Mouse (Mus musculus) layer of hippocampus, adult 11-12 months (tissue): ENCODE results near the gene Spred2.

Source experiments
- DNase-seq: peaks from one replicate; pipeline ENCODE4 v3.0.0; 2022; ENCODE audit warnings: low spot score

Spred2 gene

DNA sequence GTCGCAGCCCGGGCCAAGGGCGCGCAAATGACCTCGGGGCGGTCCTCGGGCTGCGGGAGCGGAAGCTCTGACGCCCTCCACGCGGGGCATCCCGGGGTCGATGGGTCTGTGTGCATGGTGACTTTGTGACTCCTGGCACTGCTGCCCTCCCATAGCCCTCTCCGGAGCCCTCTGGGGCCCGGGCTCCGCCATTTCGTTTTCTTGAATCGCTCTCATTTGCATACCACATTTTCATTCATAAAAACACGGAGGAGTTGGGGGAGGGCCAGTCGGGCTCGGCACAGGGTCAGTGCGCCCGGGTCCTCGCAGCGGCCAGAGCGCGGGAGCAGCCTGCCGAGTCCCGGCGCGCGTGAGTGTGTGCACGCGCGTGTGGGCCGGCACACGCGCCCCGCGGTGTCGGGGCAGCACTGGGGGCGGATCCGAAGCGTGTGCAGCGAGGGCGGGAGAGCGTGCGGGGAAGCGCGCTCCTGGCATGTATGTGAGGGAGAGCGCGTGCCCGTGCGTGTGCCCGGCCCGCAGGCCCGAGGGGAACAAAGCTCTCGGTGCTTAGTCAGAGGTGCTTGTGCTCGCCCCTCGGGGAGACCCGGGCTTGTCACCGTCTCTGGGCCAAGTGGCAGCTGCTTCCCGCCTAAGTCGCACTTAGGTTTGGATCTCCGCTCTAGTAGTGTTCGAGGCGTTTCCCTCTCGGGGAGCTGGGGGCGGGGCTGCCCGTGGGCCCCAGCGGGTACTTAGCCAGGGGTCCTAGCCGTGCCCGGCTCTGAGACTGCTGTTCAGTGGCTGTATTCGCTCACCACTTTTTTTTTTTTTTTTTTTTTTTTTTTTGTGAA is 1.2 kb downstream of the Spred2 start:
- DNase-seq, result peak; percentile 68

DNA sequence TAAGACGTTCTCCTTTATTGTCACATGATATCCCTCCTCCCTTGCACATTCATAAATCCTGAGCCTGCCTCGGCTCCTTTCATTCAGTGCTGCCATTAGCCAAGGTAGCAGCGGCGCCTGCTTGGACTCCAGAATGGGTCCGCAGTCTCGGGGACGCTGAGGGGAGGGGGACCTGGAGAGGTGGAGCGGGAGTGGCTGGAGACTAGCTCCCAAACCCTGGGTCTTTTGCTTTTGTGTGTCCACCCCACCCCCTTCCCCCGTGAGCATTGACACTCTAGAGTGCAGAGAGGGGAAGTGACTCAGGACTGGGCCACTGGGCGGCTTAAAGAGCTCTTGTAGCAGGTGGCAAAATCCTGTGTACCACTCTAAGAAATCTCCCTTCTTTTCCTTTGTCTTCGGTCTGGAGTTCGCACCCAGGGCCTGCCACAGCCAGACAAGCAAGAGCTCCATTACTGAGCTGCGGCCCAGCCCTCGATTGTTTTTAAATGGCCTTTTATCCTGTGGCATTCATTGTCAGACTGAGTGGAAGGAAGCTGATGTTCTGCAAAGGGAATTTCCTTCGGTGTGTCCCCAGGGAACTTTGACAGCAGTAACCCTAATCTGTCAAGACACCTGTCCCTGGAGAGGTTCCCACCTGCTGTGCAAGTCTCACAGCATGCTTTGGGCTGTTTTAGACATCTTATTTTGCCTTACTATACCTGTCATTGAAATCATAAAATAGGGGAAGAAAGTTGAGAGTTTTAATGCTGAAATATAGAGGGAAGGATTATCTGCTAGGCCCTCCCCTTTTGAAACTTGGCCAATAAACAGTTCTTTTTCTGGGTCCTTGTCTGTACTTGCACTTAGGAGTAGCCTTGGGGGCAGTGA is 2.0 kb downstream of the Spred2 start:
- DNase-seq, result peak; percentile 41

DNA sequence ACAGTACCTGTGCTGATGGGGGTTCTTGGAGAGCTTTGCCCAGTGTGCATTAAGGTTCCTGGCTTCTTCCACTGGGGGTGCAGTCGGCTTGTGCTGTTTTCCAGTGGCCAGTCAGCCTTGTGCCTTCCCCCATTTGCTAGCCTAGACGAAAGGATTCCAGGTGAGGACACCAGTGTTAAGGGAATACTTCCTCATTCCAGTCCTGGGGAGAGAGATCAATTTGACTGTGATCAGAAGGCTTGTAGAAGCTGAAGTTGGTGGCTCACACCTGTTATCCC is 2.6 kb downstream of the Spred2 start:
- no peak for DNase-seq

DNA sequence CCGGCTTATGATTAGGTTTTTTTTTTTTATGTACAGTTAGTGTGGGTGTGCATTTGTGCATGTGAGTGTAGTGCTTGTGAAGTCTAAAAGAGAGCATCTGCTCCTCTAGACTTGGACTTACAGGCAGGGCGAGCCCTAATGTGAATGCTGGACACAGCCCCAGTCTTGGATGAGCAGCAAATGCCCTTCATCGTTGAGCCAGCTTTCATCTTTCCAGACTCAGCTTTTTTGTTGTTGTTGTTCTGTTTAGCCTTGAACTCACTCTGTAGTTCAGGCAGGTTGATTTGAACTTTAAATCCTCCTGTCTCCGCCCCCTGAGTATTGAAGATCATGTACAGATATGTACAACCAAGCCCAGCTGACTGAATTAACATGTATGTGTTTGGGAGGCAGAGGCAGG is 4.5 kb downstream of the Spred2 start:
- DNase-seq, result no peak

DNA sequence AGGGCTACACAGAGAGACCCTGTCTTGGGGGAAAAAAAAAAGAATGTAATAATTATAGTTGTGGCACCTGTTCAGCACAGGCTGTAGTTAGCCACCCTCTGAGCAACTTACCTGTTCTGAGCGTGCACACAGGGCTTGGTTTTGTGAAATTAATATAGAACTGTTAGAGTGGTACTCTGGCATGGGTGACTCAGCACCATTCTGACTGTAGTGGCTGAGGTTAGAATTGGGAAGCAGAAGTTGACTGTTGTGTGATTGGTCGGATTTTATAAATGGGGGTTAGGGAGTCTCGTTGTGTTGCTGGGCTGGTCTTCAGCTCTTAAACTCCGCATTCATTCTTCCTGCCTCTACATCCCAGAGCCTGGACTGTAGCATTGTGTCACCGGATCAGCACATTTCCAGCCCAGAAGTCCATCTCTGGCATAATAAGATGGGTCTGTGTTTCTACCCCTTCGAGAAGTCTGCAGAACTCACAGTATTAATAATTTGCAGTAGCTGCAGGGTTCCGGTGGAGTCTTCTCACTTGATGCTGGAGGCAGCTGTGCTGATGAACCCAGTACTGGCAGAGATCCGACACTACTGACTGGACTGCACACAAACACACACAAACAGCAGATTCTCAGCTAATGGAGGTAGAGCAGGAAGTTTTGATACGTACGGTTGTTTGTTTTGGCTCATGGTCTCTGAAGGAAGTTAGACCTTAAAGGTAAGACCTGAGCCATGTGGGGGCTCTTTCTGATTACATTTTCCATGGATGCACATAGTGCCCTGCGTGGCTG is 5.1 kb downstream of the Spred2 start:
- no peak for DNase-seq

DNA sequence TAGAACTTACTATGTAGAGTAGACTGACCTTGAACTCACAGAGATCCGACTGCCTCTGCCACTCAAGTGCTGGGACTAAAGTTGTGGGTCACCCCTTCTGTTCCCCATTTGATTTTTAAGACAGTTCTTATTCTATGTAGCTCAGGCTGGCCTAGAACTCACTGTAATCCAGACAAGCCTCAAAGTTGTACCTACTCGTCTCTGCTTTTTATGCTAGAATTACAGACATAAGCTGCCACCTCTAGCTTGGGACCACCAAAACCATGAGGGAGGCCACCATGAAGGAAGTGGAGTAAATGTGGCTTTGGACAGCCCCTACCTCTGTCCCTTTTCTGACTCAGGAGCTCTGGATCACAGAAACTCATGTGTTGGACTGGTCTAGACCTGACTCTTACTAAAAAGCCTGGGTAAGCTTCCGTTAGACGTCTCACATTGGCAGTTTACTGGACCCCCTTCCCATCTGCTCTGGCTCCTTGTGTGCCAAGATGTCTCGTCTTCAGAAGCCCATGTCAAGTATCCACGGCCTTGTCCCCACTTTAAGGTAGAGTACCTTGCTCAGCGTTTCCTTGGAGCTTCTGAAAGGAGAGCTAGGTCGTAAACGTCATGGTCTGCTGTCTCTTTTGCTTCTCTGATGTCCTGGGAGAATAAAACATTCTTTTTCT is 7.5 kb downstream of the Spred2 start:
- DNase-seq, result no peak

DNA sequence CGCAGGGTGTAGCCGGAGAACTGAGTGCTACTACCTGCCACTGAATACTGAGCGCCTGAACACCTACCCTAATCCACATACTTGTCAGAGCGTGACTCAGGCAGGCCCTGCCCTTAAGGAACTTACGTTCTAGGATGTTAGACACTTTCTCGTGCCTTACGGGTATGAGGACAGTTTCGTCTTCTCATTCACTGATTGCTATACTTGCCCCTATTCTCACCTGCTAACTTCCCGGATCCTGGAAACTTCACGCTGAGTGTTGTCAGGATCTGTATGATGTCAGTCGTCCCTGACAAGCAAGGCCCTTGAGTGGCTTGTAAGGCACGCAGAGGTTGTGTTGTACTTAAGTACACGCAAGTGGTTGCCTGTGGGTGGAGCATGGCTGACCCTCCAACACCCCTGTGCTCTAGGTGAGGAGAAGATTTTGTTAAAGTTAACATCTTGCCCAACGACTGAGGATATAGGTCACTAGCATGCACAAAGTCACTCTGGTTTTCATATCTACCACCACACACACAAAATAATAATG is 8.9 kb downstream of the Spred2 start:
- DNase-seq, result no peak

DNA sequence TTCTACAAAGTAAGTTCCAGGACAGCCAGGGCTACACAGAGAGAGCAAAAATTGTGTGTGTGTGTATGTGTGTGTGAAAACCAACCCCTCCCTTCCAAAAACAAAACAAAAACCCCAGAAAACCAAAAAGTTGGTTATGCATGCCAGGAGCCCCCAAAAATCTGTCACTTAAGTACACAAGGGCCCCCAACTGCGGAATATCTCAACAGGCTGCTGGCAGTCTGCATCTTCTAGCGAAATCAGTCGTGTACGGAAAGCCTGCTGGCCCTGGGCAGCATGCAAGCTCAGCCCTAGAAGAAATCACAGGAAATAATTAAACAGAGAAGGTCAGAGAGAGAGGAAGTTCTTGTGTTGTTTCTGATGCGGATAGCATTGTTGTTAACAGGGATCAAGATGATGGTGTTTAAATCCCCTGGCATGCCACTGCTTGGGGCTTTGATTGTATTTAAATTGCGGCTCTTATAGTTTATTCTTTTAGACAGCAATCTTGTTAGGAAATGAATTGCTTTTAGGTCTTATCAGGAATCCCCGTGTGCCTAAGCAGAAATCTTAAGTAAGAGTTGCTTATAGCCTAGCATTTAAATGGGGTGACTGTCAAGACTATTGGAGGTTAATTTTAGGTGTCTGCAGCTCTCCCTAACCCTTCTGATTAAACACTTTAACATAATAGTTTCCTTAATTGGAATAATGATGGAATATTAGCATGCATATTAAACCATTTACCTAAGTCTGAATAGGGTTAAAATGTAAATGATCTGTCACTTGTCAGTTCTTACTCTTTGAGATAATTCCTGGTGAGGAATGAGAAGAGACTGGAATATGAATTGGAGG is 11.6 kb downstream of the Spred2 start:
- DNase-seq, result no peak

DNA sequence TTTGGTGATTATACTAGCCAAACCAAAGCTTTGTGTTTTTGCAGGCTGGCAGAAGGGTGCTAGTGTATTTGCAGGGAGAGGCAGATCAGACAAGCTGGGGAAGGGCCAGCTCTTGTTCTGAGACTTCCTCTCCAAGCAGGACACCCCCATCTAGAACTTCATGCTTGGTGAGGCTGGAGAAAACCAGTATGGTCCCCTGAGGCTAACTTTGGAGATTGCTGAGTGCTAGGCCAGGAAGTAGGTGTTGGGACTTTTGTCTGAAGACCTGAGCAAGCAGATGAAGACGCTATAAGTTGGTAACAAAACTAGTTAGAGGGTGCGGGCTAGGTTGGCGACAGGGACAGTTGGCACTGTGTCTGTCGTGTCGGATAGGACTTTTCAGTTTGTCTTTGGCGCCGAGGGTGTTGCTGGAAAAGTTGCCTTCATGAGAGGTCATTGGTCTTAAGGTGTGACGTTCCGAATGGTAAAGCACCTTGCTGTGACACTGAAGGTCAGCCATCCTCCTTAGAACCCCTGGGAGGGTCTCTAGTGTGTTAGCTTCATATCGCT is 14.4 kb downstream of the Spred2 start:
- no peak for DNase-seq

DNA sequence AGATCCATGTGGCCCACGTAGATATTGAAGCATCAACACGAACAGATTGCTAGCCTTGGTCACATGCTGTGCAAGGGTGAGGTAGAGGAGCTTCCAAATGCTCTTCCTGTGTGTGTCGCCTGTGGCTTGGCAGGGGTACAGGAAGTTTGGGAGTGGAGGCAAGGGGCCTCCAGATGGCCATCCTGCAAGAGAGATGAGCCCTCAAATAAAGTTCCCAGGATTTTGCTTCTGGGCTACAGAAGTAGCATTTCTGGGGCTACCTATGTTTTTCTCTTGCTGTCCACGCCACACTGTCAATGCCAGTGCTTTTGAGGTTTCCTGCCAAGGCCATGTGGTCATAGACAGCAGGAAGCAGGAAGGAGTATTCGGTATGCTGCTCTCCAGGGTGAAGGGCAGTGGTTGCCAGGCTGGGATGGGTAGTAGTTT is 15.1 kb downstream of the Spred2 start:
- DNase-seq, result peak; percentile 71

DNA sequence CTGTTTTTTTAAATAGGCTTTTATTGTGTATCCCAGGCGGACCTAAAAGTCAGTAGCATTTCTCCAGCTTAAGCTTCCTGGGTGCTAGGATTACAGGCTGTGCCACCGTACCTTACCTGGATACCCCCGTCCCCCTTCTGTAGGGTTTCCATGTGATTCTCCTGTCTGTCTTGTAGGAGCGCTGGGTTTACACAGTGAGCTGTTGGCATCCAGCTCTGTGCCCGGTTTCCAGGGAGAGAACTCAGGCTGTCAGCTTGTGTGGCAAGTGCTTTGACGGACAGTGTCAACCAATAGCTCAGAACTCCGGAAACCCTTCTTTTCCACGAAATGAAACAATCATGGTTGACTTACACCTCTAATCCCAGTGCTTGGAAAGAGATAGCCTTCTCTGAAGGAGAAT is 15.7 kb downstream of the Spred2 start:
- DNase-seq, result no peak

DNA sequence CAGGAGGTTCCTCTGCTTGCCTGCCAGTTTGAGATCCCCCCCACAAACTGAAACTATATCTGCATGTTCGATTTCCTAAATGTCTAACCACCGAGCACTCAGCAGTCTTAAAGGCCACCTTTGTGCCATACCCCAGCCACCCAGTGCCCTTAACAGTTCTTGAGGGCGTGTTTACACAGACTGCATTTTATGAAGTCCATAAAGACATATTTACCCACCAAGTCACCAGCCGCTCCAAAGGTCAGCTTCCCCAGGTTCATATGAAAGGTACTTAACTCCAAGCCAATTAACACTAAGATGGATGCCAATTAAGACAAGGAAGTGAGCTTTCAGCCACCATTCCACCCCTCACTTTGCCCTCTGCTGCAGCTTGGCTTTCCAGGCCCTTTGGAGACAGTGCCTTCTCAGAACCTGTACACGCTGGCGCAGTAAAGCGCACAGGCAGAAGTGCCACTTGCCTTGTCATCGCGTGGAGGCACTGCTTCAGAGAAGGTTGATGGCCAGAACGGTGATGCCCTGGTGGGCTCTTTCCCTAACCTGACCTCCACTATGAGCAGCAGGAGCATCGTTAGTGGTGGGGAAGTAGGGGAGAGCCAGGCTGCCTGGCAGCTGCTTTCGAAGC is 17.1 kb downstream of the Spred2 start:
- no peak for DNase-seq

DNA sequence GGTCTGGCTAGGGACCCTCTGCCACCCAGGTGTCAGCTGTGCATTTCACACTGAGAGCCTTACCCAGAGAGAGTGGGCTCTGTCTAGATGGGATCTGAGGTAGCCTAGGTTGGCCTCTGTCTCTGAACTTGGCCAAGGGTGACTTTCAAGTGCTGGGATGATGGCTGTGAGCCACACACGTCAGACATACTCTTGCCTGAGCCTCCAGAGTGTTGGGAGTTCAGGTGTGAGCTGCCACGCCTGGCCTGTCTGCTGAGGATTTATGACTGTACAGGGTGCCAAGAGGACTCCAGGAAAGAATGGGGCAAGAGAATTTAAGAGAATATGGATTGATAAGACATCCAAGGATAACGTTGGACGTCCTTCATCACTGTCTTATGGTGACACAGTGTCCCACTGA is 17.8 kb downstream of the Spred2 start:
- no peak for DNase-seq

DNA sequence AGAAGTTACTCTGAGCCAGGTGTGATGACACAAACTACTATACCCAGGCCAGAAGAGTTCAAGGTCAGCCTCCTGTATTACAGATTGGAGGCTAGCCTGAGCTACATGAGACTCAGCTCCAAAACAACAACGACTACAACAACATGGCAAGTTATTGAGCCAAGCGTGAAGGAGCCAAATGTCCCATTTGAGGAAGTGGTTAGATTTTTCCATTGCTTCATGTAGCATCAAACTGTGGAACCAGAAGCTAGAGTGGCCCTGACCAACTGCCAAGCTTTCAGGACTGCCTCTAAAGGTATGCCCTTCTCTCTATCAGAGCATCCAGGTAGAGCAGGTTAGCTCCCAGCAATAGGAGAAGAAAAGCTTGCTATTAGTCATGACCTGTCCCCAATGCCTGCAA is 19.6 kb downstream of the Spred2 start:
- DNase-seq, result no peak

DNA sequence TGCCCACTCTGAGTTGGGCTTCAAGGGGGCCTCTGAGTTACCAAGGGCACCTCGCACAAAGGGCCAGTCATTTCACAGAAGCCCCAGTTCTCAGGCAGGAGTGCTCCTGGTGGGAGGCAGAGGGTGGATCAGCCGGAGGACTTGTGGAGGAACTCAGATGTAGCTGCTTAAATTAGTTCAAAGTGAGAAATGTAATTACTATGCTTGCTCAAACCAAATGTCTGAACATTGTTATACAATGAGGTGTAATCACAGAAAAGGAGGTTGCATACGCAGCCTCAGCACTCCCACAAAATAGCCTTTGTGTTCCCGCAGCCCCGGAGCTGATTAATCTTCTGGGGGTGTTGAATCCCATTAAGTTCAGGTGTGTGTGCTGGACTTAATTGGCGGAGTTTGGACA is 20.5 kb downstream of the Spred2 start:
- DNase-seq, result no peak

DNA sequence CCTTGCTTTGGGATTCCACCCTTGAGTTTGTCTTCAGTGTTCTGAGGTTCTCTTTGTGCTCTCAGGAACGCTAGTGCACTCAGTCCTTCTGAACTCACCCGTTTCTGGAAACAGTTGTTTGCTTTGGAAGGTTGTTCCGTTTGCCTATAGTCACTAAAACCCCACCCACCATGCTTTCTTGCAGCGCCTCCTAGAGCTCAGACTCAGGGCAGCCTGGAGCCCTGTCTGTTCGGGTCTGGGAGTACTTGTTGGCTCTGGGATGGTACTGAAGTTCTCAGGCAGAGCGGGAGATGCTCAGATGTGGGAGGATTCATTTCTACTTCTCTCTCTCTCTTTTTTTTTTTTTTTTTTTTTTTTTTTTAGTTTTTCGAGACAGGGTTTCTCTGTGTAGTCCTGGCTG is 22.5 kb downstream of the Spred2 start:
- no peak for DNase-seq

DNA sequence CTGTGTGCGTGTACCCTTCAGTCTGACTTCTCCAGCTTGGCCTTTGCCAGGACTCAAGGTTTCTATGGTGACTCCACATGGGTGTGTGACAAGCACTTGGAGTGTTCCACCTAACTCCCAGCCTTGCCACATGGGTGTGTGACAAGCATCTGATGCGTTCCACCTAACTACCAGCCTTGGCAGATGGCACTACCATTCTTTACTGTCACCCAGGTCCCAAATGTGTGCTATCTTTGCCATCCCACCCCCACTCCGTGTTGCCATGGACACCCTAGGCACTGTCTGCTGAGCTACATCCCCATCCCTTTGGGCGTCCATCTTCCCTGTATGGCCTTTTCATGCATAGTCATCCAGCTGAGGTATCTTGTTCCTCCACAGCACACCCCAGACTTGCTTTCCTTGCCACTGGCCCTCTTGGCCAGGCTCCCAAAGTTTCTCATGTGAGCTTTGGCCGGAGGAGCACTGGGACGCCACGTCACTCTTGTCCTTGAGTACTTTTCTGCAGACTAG is 23.5 kb downstream of the Spred2 start:
- DNase-seq, result peak; percentile 78

DNA sequence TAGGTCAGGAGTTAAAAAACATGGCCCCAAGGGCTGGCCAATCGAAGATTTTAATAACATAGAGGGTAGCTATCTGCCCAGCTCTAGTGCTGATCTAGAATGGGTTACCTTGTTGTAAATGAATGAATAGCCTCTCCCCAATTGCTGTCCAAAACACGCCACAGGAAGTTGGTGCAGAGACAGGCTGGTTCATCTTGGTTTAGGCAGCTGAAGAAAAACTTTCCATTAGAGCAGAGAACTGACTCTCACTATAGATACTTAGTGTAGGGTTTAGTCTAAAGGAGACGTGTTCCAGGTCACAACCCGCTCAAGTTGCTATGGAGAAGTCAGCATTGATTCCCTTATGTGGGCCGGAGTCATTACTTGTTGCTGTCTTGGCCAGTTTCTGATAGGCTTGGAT is 25.6 kb downstream of the Spred2 start:
- DNase-seq, result no peak

DNA sequence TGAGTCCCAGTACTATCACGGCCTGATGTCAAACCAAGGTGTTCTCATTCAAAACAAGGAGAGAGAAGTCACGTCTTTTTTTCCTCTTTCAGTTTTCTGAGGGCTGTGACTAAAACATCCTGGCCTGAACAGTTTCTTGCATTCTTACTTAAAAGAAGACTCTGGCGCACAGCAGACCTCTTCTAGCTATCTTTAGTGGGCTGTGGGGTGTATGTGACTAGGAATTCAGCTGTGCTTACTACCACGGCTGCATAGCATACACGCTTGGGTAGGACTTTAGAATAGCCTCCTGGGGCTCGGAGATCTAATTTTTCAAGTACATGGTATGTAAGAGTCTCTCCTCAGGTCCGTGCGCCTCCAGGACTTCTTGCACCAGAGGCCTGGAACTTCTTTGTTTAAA is 26.0 kb downstream of the Spred2 start:
- DNase-seq, result no peak

DNA sequence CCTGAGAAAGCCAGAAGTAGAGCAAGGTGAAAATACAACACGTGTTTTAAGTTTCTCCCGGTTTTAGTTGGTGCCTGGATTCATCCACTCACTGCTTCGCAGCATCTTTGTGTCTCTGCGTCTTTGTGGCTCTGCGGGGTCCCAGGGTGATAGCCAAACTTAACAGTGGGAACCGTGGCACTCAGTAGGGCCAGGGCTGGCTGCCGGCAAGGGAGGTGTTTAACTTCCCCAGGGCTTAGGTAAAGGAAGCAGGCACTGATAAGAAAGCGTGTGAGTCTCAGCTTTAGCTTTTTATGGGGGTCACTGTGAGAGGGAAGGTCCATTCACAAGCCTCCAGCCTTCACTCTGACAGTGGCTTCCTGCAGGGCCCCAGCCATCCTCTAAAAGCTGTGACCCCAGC is 28.8 kb downstream of the Spred2 start:
- DNase-seq, result no peak
